Mouse (Mus musculus) neural tube, embryonic 11.5 days (tissue): ENCODE data around the gene Pten. TPM values are rescaled to one million over a fixed set of nuclear protein-coding genes. Genes with fewer than 3 reads are reported as not detected.
"Not testable (repeated sequence)": the region's sequence is repeated elsewhere in the genome, so short reads cannot be mapped to it uniquely, and the experiment has no call there.

ENCODE experiments used
- ATAC-seq: fragments of 200-750 bp; cut with Nextera tagmentation; 2 replicates; pipeline ENCODE4 v1.8.0; 2017; ENCODE audit warnings: moderate number of reproducible peaks, mild to moderate bottlenecking, moderate TSS enrichment, moderate library complexity; ENCODE audit not compliant: insufficient read depth, low FRiP score, low TSS enrichment
- DNase-seq: peaks from one replicate; pipeline ENCODE4 v3.0.0-alpha.2; 2015; ENCODE audit warnings: low spot score
- H3K27ac ChIP-seq: fragments of 300-500 bp; sonication (generic); 2 replicates; pipeline ENCODE4 v1.5.1; 2014; ENCODE audit warnings: low read depth, mild to moderate bottlenecking, low read length
- H3K27me3 ChIP-seq: fragments of 300-500 bp; sonication (generic); 2 replicates; pipeline ENCODE4 v1.6.1; 2014; ENCODE audit warnings: mild to moderate bottlenecking, low read length, mixed read lengths; ENCODE audit not compliant: control insufficient read depth, insufficient read depth
- H3K36me3 ChIP-seq: fragments of 300-500 bp; sonication (generic); 2 replicates; pipeline ENCODE4 v1.6.1; 2014; ENCODE audit warnings: mild to moderate bottlenecking, low read length, moderate library complexity, mixed read lengths; ENCODE audit not compliant: control insufficient read depth, insufficient read depth
- H3K4me1 ChIP-seq: fragments of 300-500 bp; sonication (generic); 2 replicates; pipeline ENCODE4 v1.6.1; 2014; ENCODE audit warnings: low read length, mixed read lengths; ENCODE audit not compliant: control insufficient read depth, insufficient read depth
- H3K4me2 ChIP-seq: fragments of 300-500 bp; sonication (generic); 2 replicates; pipeline ENCODE4 v1.6.1; 2014; ENCODE audit warnings: low read depth, mild to moderate bottlenecking, moderate library complexity
- H3K4me3 ChIP-seq: fragments of 300-500 bp; sonication (generic); 2 replicates; pipeline ENCODE4 v1.5.1; 2014; ENCODE audit warnings: low read depth, low read length
- H3K9ac ChIP-seq: fragments of 300-500 bp; sonication (generic); 2 replicates; pipeline ENCODE4 v1.6.1; 2014; ENCODE audit warnings: mild to moderate bottlenecking, low read length
- H3K9me3 ChIP-seq: fragments of 300-500 bp; sonication (generic); 2 replicates; pipeline ENCODE4 v1.6.1; 2016; ENCODE audit warnings: low read length; ENCODE audit not compliant: control insufficient read depth
- WGBS: fragments of 180-500 bp; shearing (Covaris S2); extraction: QIAGEN DNeasy Blood & Tissue Kit; methylation state at CpG from one replicate; pipeline ENCODE4 v1.1.7; 2014; 5-methylcytosine and 5-hydroxymethylcytosine counted together
- polyA plus RNA-seq: library from polyadenylated mRNA; unstranded; fragments of >200 nt; fragmentation: Nextera tagmentation; extraction: Ambion mirVana; gene quantifications from 2 replicates; pipeline ENCODE4 v1.2.1, GENCODE M21; 2014

The Pten gene
- polyA plus RNA-seq, 1 experiment from 2014 or later = 8.2 TPM

DNA sequence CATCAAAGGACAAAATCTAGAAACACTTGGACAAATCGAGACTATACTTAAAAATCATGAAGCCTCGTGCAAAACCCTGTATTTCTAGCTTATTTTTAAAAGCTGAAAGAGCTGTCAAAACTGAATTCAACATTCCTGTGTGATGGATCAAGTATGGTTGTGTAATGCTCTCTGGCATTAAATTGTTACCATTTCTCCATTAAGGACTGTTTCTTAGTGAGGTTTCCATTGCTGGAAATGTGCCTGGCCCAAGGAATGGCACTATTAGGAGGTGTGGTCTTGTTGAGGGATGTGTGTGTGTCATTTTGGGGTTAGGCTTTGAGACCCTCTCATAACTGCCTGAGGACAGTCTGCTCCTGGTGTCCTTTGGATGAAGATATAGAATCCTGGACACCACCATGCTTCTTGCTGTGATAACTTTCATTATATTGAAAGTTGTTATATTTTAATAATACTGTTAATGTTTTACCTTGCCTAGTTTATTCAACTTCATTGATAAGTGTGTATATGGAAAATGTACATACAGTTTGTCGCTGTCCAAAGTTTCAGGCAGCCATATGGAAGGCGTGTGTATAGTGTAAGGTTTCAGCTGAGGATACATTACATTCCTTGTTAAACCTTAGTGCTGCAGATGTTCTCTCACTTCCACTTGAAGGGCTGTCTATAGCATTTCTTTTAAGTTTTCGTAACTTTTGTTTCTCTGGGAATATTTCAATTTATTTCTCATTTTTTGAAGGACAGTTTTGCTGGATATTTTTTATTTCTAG is 24.2 kb downstream of the Pten start:
- Histone ChIP-seq H3K36me3 (no peaks in the 10 kb centered on the region), H3K4me3 (no peak overlapping the region), H3K27me3 (no peaks in the 10 kb centered on the region), H3K9ac (no peak overlapping the region), H3K9me3 (no peaks in the 10 kb centered on the region), H3K4me1 (no peaks in the 10 kb centered on the region), H3K27ac (no peak overlapping the region), H3K4me2 (no peak overlapping the region)
- no peak for ATAC-seq
- no peak for DNase-seq
- WGBS = 88% methylated on average over 5 of the region's 5 CpGs

DNA sequence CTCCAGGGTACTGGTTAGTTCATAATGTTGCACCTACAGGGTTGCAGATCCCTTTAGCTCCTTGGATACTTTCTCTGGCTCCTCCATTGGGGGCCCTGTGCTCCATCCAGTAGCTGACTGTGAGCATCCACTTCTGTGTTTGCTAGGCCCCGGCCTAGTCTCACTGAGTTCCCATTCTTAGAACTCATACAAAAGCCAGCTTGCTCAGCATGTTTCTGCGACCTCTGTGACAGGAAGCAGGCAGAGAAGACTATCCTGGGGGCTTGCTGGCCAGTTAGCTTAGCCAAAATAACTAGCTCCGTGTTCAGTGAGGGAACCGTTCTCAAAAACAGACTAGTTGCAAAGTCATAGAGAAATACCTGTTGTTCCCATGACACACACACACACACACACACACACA is 30.1 kb downstream of the Pten start:
- not testable (repeated sequence) for H3K9ac ChIP-seq, H3K4me2 ChIP-seq, DNase-seq, H3K9me3 ChIP-seq, H3K27me3 ChIP-seq, ATAC-seq, H3K4me3 ChIP-seq, H3K36me3 ChIP-seq, H3K27ac ChIP-seq
- H3K4me1 ChIP-seq = peaks cover 13% of the 10 kb centered on the region
- 66% methylated on average over 4 of the region's 4 CpGs for WGBS

DNA sequence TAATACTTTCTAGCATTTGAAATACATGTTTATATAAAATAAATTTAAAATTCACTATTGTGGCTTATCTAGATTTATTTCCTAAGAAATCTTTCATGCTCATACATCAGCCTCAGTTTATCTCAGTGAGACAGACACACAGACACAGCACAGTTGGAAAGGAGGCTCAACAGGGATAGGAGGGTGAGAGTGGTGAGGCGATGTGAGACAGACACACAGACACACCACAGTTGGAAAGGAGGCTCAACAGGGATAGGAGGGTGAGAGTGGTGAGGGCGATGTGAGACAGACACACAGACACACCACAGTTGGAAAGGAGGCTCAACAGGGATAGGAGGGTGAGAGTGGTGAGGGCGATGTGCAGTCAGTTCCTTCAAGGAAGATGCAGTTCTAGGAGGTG is 30.7 kb downstream of the Pten start:
- not testable (repeated sequence) for H3K27ac ChIP-seq, DNase-seq, H3K9ac ChIP-seq, H3K27me3 ChIP-seq, ATAC-seq, H3K4me3 ChIP-seq, H3K36me3 ChIP-seq, H3K9me3 ChIP-seq, H3K4me2 ChIP-seq
- peaks cover 13% of the 10 kb centered on the region for H3K4me1 ChIP-seq
- WGBS = 95% methylated on average over 3 of the region's 3 CpGs

DNA sequence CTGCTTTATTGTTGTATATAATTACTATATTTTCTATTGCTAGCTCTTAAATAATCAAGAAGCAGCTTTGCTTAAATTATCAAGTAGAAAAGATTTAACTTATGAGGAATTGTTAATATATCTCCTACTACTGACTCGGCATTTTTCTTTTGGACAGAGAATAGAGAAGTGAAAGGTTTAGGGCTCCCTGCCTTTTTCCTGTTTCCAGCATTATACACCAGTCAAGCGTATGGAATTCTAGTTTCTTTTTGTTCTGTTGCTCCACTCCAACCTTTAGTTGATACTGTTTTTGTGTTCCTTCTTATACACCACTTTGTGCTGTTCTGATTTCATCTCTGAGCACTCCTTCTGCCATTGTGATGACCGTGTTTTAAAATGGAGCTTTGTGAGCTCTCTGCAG is 32.2 kb downstream of the Pten start:
- Histone ChIP-seq H3K9ac (no peak overlapping the region), H3K27ac (no peak overlapping the region), H3K9me3 (no peaks in the 10 kb centered on the region), H3K4me1 (peaks cover 19% of the 10 kb centered on the region), H3K4me3 (no peak overlapping the region), H3K27me3 (no peaks in the 10 kb centered on the region), H3K36me3 (no peaks in the 10 kb centered on the region), H3K4me2 (no peak overlapping the region)
- ATAC-seq (no peak), DNase-seq (no peak)
- WGBS = 64% methylated on average over 3 of the region's 3 CpGs

DNA sequence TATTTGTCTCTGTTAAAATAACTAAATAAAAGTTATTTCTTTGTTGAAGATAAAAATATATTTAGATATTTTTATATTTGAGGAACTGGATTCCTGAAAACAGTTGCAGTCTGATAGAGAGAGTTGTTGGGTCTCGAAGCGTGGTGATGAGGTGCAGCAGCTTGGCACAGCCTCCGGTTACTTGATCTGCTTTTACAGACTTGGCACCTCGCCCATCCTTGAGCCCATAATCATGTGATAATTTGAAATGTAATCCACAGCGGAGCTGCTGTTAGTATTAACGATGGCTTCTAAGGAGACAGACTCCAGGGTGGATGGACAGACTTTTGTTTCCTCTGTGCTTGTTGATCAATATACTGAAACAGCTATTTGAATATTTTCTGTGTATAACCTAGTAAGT is 35.3 kb downstream of the Pten start:
- Histone ChIP-seq H3K4me3 (no peak overlapping the region), H3K4me1 (peaks cover 19% of the 10 kb centered on the region), H3K27ac (no peak overlapping the region), H3K9ac (no peak overlapping the region), H3K36me3 (no peaks in the 10 kb centered on the region), H3K9me3 (no peaks in the 10 kb centered on the region), H3K4me2 (no peak overlapping the region), H3K27me3 (no peaks in the 10 kb centered on the region)
- ATAC-seq = no peak
- DNase-seq = no peak
- 64% methylated on average over 6 of the region's 6 CpGs for WGBS

DNA sequence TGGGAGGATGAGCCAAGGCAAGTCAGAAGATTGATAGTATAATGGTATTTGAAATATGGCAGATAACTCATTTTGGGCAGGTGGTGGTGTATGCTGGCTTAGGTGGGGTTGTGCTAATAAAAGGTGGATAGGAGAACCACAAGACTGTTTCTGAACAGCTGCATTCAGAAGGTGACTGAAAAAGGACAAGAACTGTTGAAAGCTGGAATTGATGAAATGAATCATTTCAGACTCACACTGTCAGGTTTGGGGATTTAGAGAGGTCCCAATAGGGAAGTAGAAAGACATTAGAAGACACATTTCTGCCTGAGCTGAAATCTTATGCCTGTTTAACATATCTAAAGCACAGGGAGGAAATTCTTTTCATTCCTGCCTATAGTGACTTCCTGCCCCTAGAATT is 36.6 kb downstream of the Pten start:
- Histone ChIP-seq H3K4me1 (peaks cover 11% of the 10 kb centered on the region), H3K36me3 (no peaks in the 10 kb centered on the region), H3K27me3 (no peaks in the 10 kb centered on the region), H3K9me3 (no peaks in the 10 kb centered on the region), H3K4me3 (no peak overlapping the region), H3K4me2 (no peak overlapping the region), H3K27ac (no peak overlapping the region), H3K9ac (no peak overlapping the region)
- no peak for DNase-seq
- no peak for ATAC-seq

DNA sequence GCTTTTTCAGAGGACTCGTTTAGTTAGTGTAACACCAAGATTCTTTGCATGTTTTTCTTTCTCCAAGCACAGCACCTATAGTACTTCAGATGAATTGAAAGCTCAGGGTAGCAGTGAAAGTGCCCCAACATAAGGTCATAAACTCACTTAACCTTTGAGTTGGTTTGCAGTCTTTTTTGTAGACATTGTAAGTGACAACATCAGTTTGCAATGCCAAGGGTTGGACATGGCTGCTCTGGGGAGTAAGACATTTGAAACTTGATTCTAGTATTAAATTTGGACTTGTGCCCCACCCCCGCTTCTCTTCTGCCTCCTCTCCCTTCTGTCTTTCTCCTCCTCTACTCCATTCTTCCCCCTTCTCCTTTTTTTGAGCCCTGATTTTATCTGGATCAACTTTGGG is 43.3 kb downstream of the Pten start:
- H3K36me3 ChIP-seq = no peaks in the 10 kb centered on the region
- WGBS = 95% methylated on average over 2 of the region's 2 CpGs
- no peaks in the 10 kb centered on the region for H3K9me3 ChIP-seq
- DNase-seq (no peak), ATAC-seq (no peak)
- H3K27me3 ChIP-seq = no peaks in the 10 kb centered on the region
- no peak overlapping the region for H3K4me2 ChIP-seq
- H3K27ac ChIP-seq = no peak overlapping the region
- H3K9ac ChIP-seq = no peak overlapping the region
- H3K4me3 ChIP-seq = no peak overlapping the region
- no peaks in the 10 kb centered on the region for H3K4me1 ChIP-seq

DNA sequence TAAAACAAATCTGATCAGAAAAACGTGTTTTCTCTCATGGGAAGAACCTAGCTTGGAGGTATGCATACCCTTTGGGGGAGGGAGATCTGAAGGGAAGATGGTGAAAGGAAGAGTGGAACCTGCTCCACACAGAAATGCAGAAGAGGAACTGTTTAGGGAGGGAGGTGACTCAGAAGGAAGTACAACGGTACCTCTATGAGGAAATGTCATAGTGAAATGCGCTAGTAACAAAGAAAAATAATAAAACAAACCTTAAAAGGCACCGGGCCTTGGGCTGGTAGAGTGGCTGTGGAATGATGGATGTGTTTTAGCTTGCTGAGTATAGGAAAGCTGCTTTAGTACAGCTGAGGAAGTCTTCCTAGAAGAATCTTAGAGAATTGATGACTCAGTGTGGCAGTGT is 47.4 kb downstream of the Pten start:
- Histone ChIP-seq H3K9me3 (no peaks in the 10 kb centered on the region), H3K27ac (no peak overlapping the region), H3K27me3 (no peaks in the 10 kb centered on the region), H3K4me1 (no peaks in the 10 kb centered on the region), H3K9ac (no peak overlapping the region), H3K36me3 (no peaks in the 10 kb centered on the region), H3K4me3 (no peak overlapping the region), H3K4me2 (no peak overlapping the region)
- ATAC-seq = no peak
- 80% methylated on average over 4 of the region's 4 CpGs for WGBS
- DNase-seq = no peak

DNA sequence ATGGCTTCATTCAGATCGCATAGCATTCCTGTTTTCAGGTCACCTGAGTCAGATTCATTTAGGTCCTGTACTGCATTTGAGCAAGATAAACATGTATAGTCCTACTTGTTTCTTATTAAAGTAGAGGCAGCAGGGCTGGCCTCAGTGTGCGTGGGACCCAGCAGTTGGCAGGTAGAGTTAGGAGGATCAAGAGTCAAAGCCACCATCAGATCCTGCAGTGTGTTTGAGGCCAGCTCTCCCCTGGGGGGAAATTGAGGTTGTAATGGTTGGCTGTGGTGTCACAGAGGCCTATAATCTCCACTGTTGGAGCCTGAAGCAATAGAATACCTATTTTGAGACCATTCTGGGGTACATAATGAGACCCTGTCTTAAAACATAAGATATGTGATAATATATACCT is 50.3 kb downstream of the Pten start:
- no peak overlapping the region for H3K27ac ChIP-seq
- H3K9me3 ChIP-seq = no peaks in the 10 kb centered on the region
- ATAC-seq (no peak), DNase-seq (no peak)
- no peaks in the 10 kb centered on the region for H3K27me3 ChIP-seq
- no peaks in the 10 kb centered on the region for H3K36me3 ChIP-seq
- H3K4me3 ChIP-seq = no peak overlapping the region
- WGBS = 89% methylated on average over 2 of the region's 2 CpGs
- no peak overlapping the region for H3K4me2 ChIP-seq
- H3K9ac ChIP-seq = no peak overlapping the region
- no peaks in the 10 kb centered on the region for H3K4me1 ChIP-seq
